Mouse (Mus musculus) hindbrain, embryonic 14.5 days (tissue): ENCODE results near the gene Slc33a1. TPM values are rescaled to one million over a fixed set of nuclear protein-coding genes. Genes with fewer than 3 reads are reported as not detected.

Experiments used
- ATAC-seq: fragments of 200-750 bp; cut with Nextera tagmentation; 2 replicates; pipeline ENCODE4 v1.8.0; 2017; ENCODE audit warnings: moderate number of reproducible peaks, mild to moderate bottlenecking, moderate TSS enrichment, moderate library complexity; ENCODE audit not compliant: low FRiP score
- DNase-seq: peaks from one replicate; pipeline ENCODE4 v3.0.0-alpha.2; 2015; ENCODE audit warnings: low spot score
- H3K27ac ChIP-seq: fragments of 300-500 bp; sonication (generic); 2 replicates; pipeline ENCODE4 v1.5.1; 2014; ENCODE audit warnings: mild to moderate bottlenecking, moderate library complexity
- H3K27me3 ChIP-seq: fragments of 300-500 bp; sonication (generic); 2 replicates; pipeline ENCODE4 v1.6.1; 2014; ENCODE audit warnings: mild to moderate bottlenecking, low read length, mixed read lengths; ENCODE audit not compliant: control insufficient read depth, insufficient read depth
- H3K36me3 ChIP-seq: fragments of 300-500 bp; sonication (generic); replicated peaks from 2 replicates; pipeline ENCODE4 v1.6.1; 2014; ENCODE audit not compliant: control insufficient read depth, insufficient read depth
- H3K4me1 ChIP-seq: fragments of 300-500 bp; sonication (generic); replicated peaks from 2 replicates; pipeline ENCODE4 v1.6.1; 2014; ENCODE audit warnings: antibody characterized with exemption, low read length, mixed read lengths; ENCODE audit not compliant: control insufficient read depth, insufficient read depth
- H3K4me2 ChIP-seq: fragments of 300-500 bp; sonication (generic); replicated peaks from 2 replicates; pipeline ENCODE4 v1.6.1; 2014; ENCODE audit warnings: mild to moderate bottlenecking, moderate library complexity
- H3K4me3 ChIP-seq: fragments of 300-500 bp; sonication (generic); replicated peaks from 2 replicates; pipeline ENCODE4 v1.5.1; 2014; ENCODE audit warnings: mild to moderate bottlenecking, low read length
- H3K9ac ChIP-seq: fragments of 300-500 bp; sonication (generic); 2 replicates; pipeline ENCODE4 v1.6.1; 2014
- H3K9me3 ChIP-seq: fragments of 300-500 bp; sonication (generic); 2 replicates; pipeline ENCODE4 v1.6.1; 2016; ENCODE audit warnings: low read length; ENCODE audit not compliant: control insufficient read depth
- WGBS: fragments of 180-500 bp; shearing (Covaris S2); extraction: QIAGEN DNeasy Blood & Tissue Kit; methylation state at CpG from one replicate; pipeline ENCODE4 v1.1.7; 2014; 5-methylcytosine and 5-hydroxymethylcytosine counted together
- polyA plus RNA-seq: library from polyadenylated mRNA; unstranded; fragments of >200 nt; fragmentation: Nextera tagmentation; extraction: Ambion mirVana; gene quantifications from 2 replicates; pipeline ENCODE4 v1.2.1, GENCODE M21; 2014

Gene Slc33a1
- polyA plus RNA-seq, 1 experiment from 2014 or later = 19.7 TPM

GRCm38 (mm10) chr3:63949837-63950236 is 14.7 kb downstream of the Slc33a1 start:
- ATAC-seq = no peak
- no peaks in the 10 kb centered on the region for H3K4me1 ChIP-seq
- no peaks in the 10 kb centered on the region for H3K27me3 ChIP-seq
- H3K4me2 ChIP-seq = no peak overlapping the region
- H3K9me3 ChIP-seq = no peaks in the 10 kb centered on the region
- 89% methylated on average over 3 of the region's 3 CpGs for WGBS
- H3K4me3 ChIP-seq = no peak overlapping the region
- no peak overlapping the region for H3K9ac ChIP-seq
- peaks cover 15% of the 10 kb centered on the region for H3K36me3 ChIP-seq
- H3K27ac ChIP-seq = no peak overlapping the region
- DNase-seq = no peak

DNA sequence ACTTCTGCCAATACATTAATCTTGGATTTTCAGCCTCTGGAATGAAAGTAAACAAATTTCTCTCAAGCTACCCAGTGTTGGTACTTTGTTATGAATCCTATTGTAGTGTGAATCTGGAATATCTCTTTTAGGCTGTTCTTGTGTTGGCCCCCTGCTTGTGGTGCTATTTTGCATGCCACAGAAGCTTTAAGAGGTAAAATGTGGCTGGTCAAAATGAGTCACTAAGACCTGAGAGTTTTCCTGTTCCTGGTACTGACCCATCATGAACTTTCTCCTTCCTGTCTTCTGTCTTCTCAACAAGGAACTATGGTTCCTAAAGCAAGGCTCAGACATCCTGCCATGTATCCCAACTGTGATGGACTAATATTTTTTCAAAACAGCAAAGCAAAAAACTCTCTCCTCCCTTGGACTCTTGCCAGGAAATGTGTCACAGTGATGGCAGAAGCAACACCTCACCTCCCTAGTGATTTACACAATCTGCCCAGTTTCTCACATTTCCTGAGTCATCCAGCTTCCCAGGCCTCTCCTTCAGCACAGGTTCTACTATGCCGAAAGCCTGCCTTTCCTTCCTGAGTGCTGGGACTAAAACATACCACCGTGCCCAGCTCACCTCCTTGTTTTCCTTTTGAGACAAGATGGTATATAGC is 23.2 kb downstream of the Slc33a1 start:
- Histone ChIP-seq H3K4me1 (no peaks in the 10 kb centered on the region), H3K9ac (no peak overlapping the region), H3K4me2 (no peak overlapping the region), H3K9me3 (no peaks in the 10 kb centered on the region), H3K4me3 (no peak overlapping the region), H3K36me3 (peaks cover 15% of the 10 kb centered on the region), H3K27ac (no peak overlapping the region), H3K27me3 (no peaks in the 10 kb centered on the region)
- DNase-seq (no peak), ATAC-seq (no peak)
- 91% methylated on average over 2 of the region's 2 CpGs for WGBS

GRCm38 (mm10) chr3:63938928-63939327 is 25.6 kb downstream of the Slc33a1 start:
- Histone ChIP-seq H3K9me3 (no peaks in the 10 kb centered on the region), H3K36me3 (peaks cover 12% of the 10 kb centered on the region), H3K27me3 (no peaks in the 10 kb centered on the region), H3K4me2 (no peak overlapping the region), H3K4me3 (no peak overlapping the region), H3K27ac (no peak overlapping the region), H3K9ac (no peak overlapping the region), H3K4me1 (no peaks in the 10 kb centered on the region)
- ATAC-seq (no peak), DNase-seq (no peak)
- 86% methylated on average over 2 of the region's 2 CpGs for WGBS

GRCm38 (mm10) chr3:63928878-63929859 is 35.4 kb downstream of the Slc33a1 start, which contains the start of gene E130311K13Rik:
TSS of gene E130311K13Rik (minus strand) at chr3:63929472.
- Histone ChIP-seq H3K36me3 (no peaks in the 10 kb centered on the region), H3K4me3 (peak within 1 kb of the TSS; percentile 82), H3K9me3 (no peaks in the 10 kb centered on the region), H3K4me1 (no peaks in the 10 kb centered on the region), H3K27ac (peak within 1 kb of the TSS; percentile 78), H3K9ac (peak within 1 kb of the TSS; percentile 97), H3K27me3 (no peaks in the 10 kb centered on the region), H3K4me2 (peak within 1 kb of the TSS; percentile 72)
- peak; percentile 97 for ATAC-seq
- 4% methylated on average over 48 of the region's 48 CpGs for WGBS
- peak; percentile 93 for DNase-seq

DNA sequence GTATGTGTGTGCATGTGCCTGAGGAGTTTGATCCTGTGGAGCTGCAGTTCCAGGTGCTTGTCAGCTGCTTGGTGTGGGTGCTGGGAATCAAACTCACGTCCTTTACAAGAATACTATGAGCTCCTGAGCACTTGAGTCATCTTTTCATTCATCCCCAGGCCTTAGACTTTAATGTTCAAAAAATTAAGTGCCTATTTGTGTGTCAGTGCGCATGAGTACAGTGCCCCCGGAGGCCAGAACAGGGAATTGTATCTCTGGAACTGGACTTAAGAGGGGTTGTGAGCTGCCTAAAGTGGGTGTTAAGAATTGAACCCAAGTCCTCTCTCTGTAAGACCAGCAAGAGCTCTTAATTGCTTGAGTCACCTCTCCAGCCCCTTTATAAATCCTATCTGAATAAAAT is 44.9 kb downstream of the Slc33a1 start:
- DNase-seq = no peak
- ATAC-seq = no peak
- H3K27ac ChIP-seq = no peak overlapping the region
- H3K4me2 ChIP-seq = no peak overlapping the region
- H3K4me1 ChIP-seq = no peaks in the 10 kb centered on the region
- WGBS = 75% methylated on average over 3 of the region's 3 CpGs
- H3K4me3 ChIP-seq = no peak overlapping the region
- H3K9ac ChIP-seq = no peak overlapping the region
- no peaks in the 10 kb centered on the region for H3K9me3 ChIP-seq
- no peaks in the 10 kb centered on the region for H3K27me3 ChIP-seq
- peaks cover 10% of the 10 kb centered on the region; the same call in 1 of the 2 replicates for H3K36me3 ChIP-seq

GRCm38 (mm10) chr3:63910301-63910700 is 54.3 kb downstream of the Slc33a1 start:
- peaks cover 12% of the 10 kb centered on the region; the same call in 1 of the 2 replicates for H3K36me3 ChIP-seq
- ATAC-seq (no peak), DNase-seq (no peak)
- no peak overlapping the region for H3K9ac ChIP-seq
- 85% methylated on average over 4 of the region's 4 CpGs for WGBS
- H3K27me3 ChIP-seq = no peaks in the 10 kb centered on the region
- 0 out of 2 replicates have a peak, but pooled peaks cover 3% of the 10 kb centered on the region for H3K4me1 ChIP-seq
- H3K27ac ChIP-seq = no peak overlapping the region
- H3K4me3 ChIP-seq = no peak overlapping the region
- no peaks in the 10 kb centered on the region for H3K9me3 ChIP-seq
- H3K4me2 ChIP-seq = no peak overlapping the region

DNA sequence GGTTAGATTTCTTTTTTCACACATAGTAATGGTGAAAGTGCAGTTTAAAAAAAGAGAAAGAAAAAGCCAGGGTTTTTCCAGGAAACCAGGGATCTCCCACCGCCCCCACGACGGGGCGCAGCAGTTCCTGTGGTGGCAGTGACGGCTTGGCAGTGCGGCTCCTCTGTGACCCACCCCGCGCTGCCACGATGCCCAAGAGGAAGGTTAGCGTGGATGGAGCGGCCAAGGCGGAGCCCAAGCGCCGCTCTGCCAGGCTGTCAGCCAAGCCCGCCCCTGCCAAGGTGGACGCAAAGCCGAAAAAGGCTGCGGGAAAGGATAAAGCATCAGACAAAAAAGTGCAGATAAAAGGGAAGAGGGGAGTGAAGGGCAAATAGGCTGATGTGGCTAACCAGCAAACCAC is 59.3 kb downstream of the Slc33a1 start:
- peak overlapping the region; percentile 37 for H3K4me3 ChIP-seq
- DNase-seq (no peak), ATAC-seq (no peak)
- 0 out of 2 replicates have a peak, but pooled peaks cover 6% of the 10 kb centered on the region for H3K4me1 ChIP-seq
- no peaks in the 10 kb centered on the region for H3K27me3 ChIP-seq
- H3K27ac ChIP-seq = no peak overlapping the region
- under 1% methylated on average over 18 of the region's 18 CpGs for WGBS
- peak overlapping the region; percentile 77 for H3K4me2 ChIP-seq
- peak overlapping the region; percentile 62 for H3K9ac ChIP-seq
- H3K9me3 ChIP-seq = no peaks in the 10 kb centered on the region
- no peaks in the 10 kb centered on the region for H3K36me3 ChIP-seq

DNA sequence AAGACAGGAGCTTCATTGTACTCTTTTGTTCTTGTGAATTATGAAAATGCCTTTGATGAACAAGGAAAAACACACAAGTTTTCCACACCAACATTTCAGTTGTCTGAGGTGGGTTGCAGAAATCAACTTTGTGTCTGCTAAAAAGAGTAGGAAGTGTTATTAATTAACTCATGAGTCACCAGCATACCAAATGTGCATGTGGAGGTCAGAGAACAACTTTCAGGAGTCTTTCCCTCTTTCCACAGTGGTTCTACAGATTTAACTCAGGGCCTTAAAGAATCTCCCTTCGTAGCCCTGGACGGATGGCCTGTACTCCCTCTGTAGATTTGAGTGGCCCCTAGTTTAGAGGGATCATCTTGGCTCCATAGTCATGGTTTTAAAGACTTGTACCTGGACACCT is 60.4 kb downstream of the Slc33a1 start:
- ATAC-seq (no peak), DNase-seq (no peak)
- WGBS = 72% methylated on average over 2 of the region's 2 CpGs
- Histone ChIP-seq H3K36me3 (no peaks in the 10 kb centered on the region), H3K27me3 (no peaks in the 10 kb centered on the region), H3K4me2 (no peak overlapping the region), H3K9ac (no peak overlapping the region), H3K4me1 (peaks cover 6% of the 10 kb centered on the region; the same call in 1 of the 2 replicates), H3K4me3 (no peak overlapping the region), H3K27ac (no peak overlapping the region), H3K9me3 (no peaks in the 10 kb centered on the region)

GRCm38 (mm10) chr3:63900021-63900571 is 64.5 kb downstream of the Slc33a1 start:
- DNase-seq (peak; percentile 69), ATAC-seq (peak; percentile 18)
- Histone ChIP-seq H3K4me3 (peak overlapping the region; percentile 59), H3K9ac (peak overlapping the region; percentile 32), H3K27ac (peak overlapping the region; percentile 9; the same call in 1 of the 2 replicates), H3K36me3 (no peaks in the 10 kb centered on the region), H3K9me3 (no peaks in the 10 kb centered on the region), H3K4me2 (peak overlapping the region; percentile 64), H3K4me1 (peaks cover 10% of the 10 kb centered on the region), H3K27me3 (no peaks in the 10 kb centered on the region)
- 1% methylated on average over 12 of the region's 12 CpGs for WGBS
